22 mouse cellular contexts compared by ENCODE assay signal in the genomic region with DNA sequence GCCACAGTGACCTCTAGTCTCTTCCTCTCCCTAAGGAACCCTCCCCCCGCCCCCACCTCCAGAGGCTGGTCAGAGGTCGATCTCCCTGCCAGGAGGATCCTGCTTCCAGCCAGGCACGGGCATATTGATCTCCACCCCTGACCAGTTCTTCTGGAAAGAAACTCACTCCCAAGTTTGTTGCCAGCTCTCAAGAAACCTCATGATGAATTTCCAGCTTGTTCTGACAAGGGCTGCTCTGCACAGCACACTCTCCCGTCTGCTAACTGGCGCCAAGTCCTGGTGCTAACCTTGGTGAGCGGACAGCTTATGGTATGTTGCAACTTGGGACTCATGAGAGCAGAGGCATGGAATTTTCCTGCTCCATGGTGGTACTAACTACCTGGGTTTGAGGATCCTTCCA. TPM values are rescaled to one million over a fixed set of nuclear protein-coding genes. Genes with fewer than 3 reads are reported as not detected.
A peak's percentile ranks its signal among the peaks of the same experiment; 100 is the strongest.
DNase-seq lines count a peak whose midpoint lies in the region; TF ChIP-seq lines count a peak whose summit lies in the region.
"Had no signal": no experiment of that assay in that cellular context is flagged by ENCODE, and none has a peak within 500 bp of the region (broad histone marks: within the 10 kb centered on the region; RNA-seq: fewer than 3 reads in every experiment).

No protein-coding gene starts in this region.

- H3K4me3 ChIP-seq in left cerebral cortex, adult 2 months: no peak overlapping the region
- H3K4me3 ChIP-seq: erythroblast, embryonic 14.5 days; hindbrain, embryonic 10.5 days; liver, embryonic 13.5 days; neural tube, embryonic 15.5 days had no signal

- peak overlapping the region; percentile 69 for H3K27ac ChIP-seq in left cerebral cortex, adult 2 months
- H3K27ac ChIP-seq: hindbrain, embryonic 10.5 days; kidney, postnatal 0 days; liver, embryonic 13.5 days; neural tube, embryonic 15.5 days; stomach, postnatal 0 days had no signal

- intact Hi-C loops in left cerebral cortex, adult 2 months (cut with DNase I): no loop called here

- TF ChIP-seq CTCF in left cerebral cortex, adult 2 months (IDR thresholded peaks at IDR 0.05): no peak

- peak; percentile 16 for DNase-seq in cerebellum, adult 9-11 months
- DNase-seq in cerebellum, postnatal 14 days: no peak
- no peak for DNase-seq in left cerebral cortex, adult 2 months (ENCODE audit: extremely low spot score in 1 of 2, low spot score in 2 of 2)
- no peak for DNase-seq in left cerebral cortex, adult 18-20 months (ENCODE audit: low spot score in 2 of 2)
- peak; percentile 76 to 82 for DNase-seq in adrenal gland, postnatal 36 days
- DNase-seq in gastrocnemius, postnatal 4 days (ENCODE audit: low spot score in 2 of 2): no peak
- no peak for DNase-seq in heart, adult 18-20 months
- DNase-seq: cerebellum, adult 18-20 months; gastrocnemius, postnatal 10 days; liver, embryonic 13.5 days; lung, embryonic 14.5 days; lung, postnatal 36 days; right cerebral cortex, postnatal 14 days; thymus, postnatal 14 days had no signal

RNA-seq across cellular contexts. Expression of a gene that starts 15.9 kb away (rescaled TPM):
- 100 to 1,000 TPM; 180 to 183 TPM for total RNA-seq in left cerebral cortex, adult 2 months (2021)
- 100 to 1,000 TPM; 179 to 194 TPM for total RNA-seq in left cerebral cortex, adult 18-20 months (2021)
- 1 to 10 TPM; 1.9 to 2.4 TPM for total RNA-seq in adrenal gland, postnatal 36 days (2021)
- total RNA-seq in gastrocnemius, postnatal 4 days (2021): 1 to 10 TPM; 1.5 to 2.1 TPM
- total RNA-seq in heart, adult 18-20 months (2021): under 1 TPM; 0.42 to 0.87 TPM
- total RNA-seq: CH12.LX; megakaryocyte-erythroid progenitor cell, adult 5-6 weeks had no signal

RNA-seq across cellular contexts. Expression of a gene that starts 22.9 kb away (rescaled TPM):
- not detected for total RNA-seq in left cerebral cortex, adult 2 months (2021)
- not detected for total RNA-seq in left cerebral cortex, adult 18-20 months (2021)
- not detected for total RNA-seq in adrenal gland, postnatal 36 days (2021)
- total RNA-seq in gastrocnemius, postnatal 4 days (2021): not detected
- total RNA-seq in heart, adult 18-20 months (2021): not detected
- total RNA-seq: adrenal gland, adult 18-20 months; CH12.LX; gastrocnemius, postnatal 10 days; megakaryocyte-erythroid progenitor cell, adult 5-6 weeks had no signal

RNA-seq across cellular contexts. Expression of a gene that starts 35.8 kb away (rescaled TPM):
- total RNA-seq in left cerebral cortex, adult 2 months (2021): 10 to 100 TPM; 26.9 to 38.3 TPM
- 10 to 100 TPM; 26.0 to 33.1 TPM for total RNA-seq in left cerebral cortex, adult 18-20 months (2021)
- total RNA-seq in adrenal gland, postnatal 36 days (2021): 10 to 100 TPM; 29.4 to 49.4 TPM
- total RNA-seq in gastrocnemius, postnatal 4 days (2021): 1 to 10 TPM; 7.6 to 8.7 TPM
- total RNA-seq in heart, adult 18-20 months (2021): 10 to 100 TPM; 10.5 to 12.4 TPM

RNA-seq across cellular contexts. Expression of a gene that starts 35.9 kb away (rescaled TPM):
- total RNA-seq in left cerebral cortex, adult 2 months (2021): 10 to 100 TPM; 23.1 to 29.9 TPM
- 10 to 100 TPM; 19.2 to 23.7 TPM for total RNA-seq in left cerebral cortex, adult 18-20 months (2021)
- total RNA-seq in adrenal gland, postnatal 36 days (2021): 10 to 100 TPM; 35.5 to 63.7 TPM
- total RNA-seq in gastrocnemius, postnatal 4 days (2021): 1 to 10 TPM; 7.1 to 8.3 TPM
- total RNA-seq in heart, adult 18-20 months (2021): 10 to 100 TPM in 1 of 2 experiments, 1 to 10 TPM in 1; 6.8 to 10.0 TPM

RNA-seq across cellular contexts. Expression of a gene that starts 52.6 kb away (rescaled TPM):
- total RNA-seq in left cerebral cortex, adult 2 months (2021): 10 to 100 TPM; 43.0 to 45.0 TPM
- 10 to 100 TPM; 40.6 to 45.7 TPM for total RNA-seq in left cerebral cortex, adult 18-20 months (2021)
- 10 to 100 TPM; 36.3 to 37.8 TPM for total RNA-seq in adrenal gland, postnatal 36 days (2021)
- 10 to 100 TPM; 20.4 to 21.0 TPM for total RNA-seq in gastrocnemius, postnatal 4 days (2021)
- 10 to 100 TPM; 20.5 to 20.8 TPM for total RNA-seq in heart, adult 18-20 months (2021)

Comparison
In these comparisons a context has a peak if more than half of its experiments do, and no peak if none do; other contexts are left out.
1. DNase-seq: peak in cerebellum, adult 9-11 months (single experiment) and adrenal gland, postnatal 36 days (2 of 2); none in cerebellum, postnatal 14 days (0 of 2), left cerebral cortex, adult 2 months (0 of 2), left cerebral cortex, adult 18-20 months (0 of 2), gastrocnemius, postnatal 4 days (0 of 2) and heart, adult 18-20 months (0 of 2).
2. RNA of a gene that starts 15.9 kb away (total RNA-seq): 179 to 194 TPM in left cerebral cortex, adult 18-20 months and 180 to 183 TPM in left cerebral cortex, adult 2 months; 1.9 to 2.4 TPM in adrenal gland, postnatal 36 days, 1.5 to 2.1 TPM in gastrocnemius, postnatal 4 days and 0.42 to 0.87 TPM in heart, adult 18-20 months; every median in the first group is over 10 times any median in the second.